Mouse (Mus musculus): ENCODE results near the gene Msh4.

GRCm38 (mm10) chr3:153831873-153832653 lies 73.9 kb downstream of the Msh4 start:
- TF ChIP-seq SIN3A (IDR thresholded peaks at IDR 0.05; ENCODE audit: low read length): no peak
- TF ChIP-seq CTCF (IDR thresholded peaks at IDR 0.05 in 2 of 3, conservative IDR thresholded peaks at IDR 0.05 in 1 of 3; ENCODE audit: control insufficient read depth in 1 of 3, insufficient read depth in 1 of 3, low read depth in 2 of 3, low read length in 3 of 3, poor library complexity in 1 of 3, severe bottlenecking in 1 of 3): no peak
- TF ChIP-seq POLR2A (IDR thresholded peaks at IDR 0.05; ENCODE audit: control insufficient read depth in 1 of 2, insufficient read depth in 1 of 2, low read depth in 1 of 2, low read length in 2 of 2, poor library complexity in 1 of 2): no peak
- TF ChIP-seq POLR2AphosphoS5 (IDR thresholded peaks at IDR 0.05; ENCODE audit: borderline replicate concordance, low read depth, low read length): no peak
- TF ChIP-seq RAD21 (IDR thresholded peaks at IDR 0.05; ENCODE audit: low read depth, low read length): no peak
- no peak for TF ChIP-seq MAFK (IDR thresholded peaks at IDR 0.05; ENCODE audit: borderline replicate concordance, low read depth, low read length)
- TF ChIP-seq MYC (IDR thresholded peaks at IDR 0.05; ENCODE audit: low read depth, low read length): no peak
- TF ChIP-seq MAZ (IDR thresholded peaks at IDR 0.05; ENCODE audit: low read depth, low read length): no peak
